Mouse (Mus musculus) stomach, embryonic 15.5 days (tissue): ENCODE data around the gene Cntn3. TPM values are rescaled to one million over a fixed set of nuclear protein-coding genes. Genes with fewer than 3 reads are reported as not detected.
A peak's percentile ranks its signal among the peaks of the same experiment; 100 is the strongest.

Source experiments
- ATAC-seq: fragments of 200-750 bp; cut with Nextera tagmentation; 2 replicates; pipeline ENCODE4 v1.8.0; 2017; ENCODE audit warnings: low read depth, moderate number of reproducible peaks, moderate TSS enrichment; ENCODE audit not compliant: insufficient read depth, low FRiP score
- H3K27ac ChIP-seq: fragments of 300-500 bp; sonication (generic); 2 replicates; pipeline ENCODE4 v1.5.1; 2015; ENCODE audit warnings: mild to moderate bottlenecking, inconsistent platforms
- H3K27me3 ChIP-seq: fragments of 300-500 bp; sonication (generic); replicated peaks from 2 replicates; pipeline ENCODE4 v1.6.1; 2015; ENCODE audit warnings: inconsistent platforms
- H3K36me3 ChIP-seq: fragments of 300-500 bp; sonication (generic); 2 replicates; pipeline ENCODE4 v1.6.1; 2015; ENCODE audit warnings: inconsistent platforms
- H3K4me1 ChIP-seq: fragments of 300-500 bp; sonication (generic); 2 replicates; pipeline ENCODE4 v1.6.1; 2015; ENCODE audit warnings: inconsistent platforms
- H3K4me2 ChIP-seq: fragments of 300-500 bp; sonication (generic); 2 replicates; pipeline ENCODE4 v1.6.1; 2015; ENCODE audit warnings: mild to moderate bottlenecking, inconsistent platforms
- H3K4me3 ChIP-seq: fragments of 300-500 bp; sonication (generic); replicated peaks from 2 replicates; pipeline ENCODE4 v1.5.1; 2015; ENCODE audit warnings: inconsistent platforms
- H3K9ac ChIP-seq: fragments of 300-500 bp; sonication (generic); 2 replicates; pipeline ENCODE4 v1.6.1; 2015; ENCODE audit warnings: inconsistent platforms
- H3K9me3 ChIP-seq: fragments of 300-500 bp; sonication (generic); 2 replicates; pipeline ENCODE4 v1.6.1; 2016; ENCODE audit warnings: inconsistent platforms
- WGBS: fragments of 180-500 bp; shearing (Covaris S2); methylation state at CpG from one replicate; pipeline ENCODE4 v1.1.7; 2015; 5-methylcytosine and 5-hydroxymethylcytosine counted together
- polyA plus RNA-seq: library from polyadenylated mRNA; unstranded; fragments of >200 nt; fragmentation: Nextera tagmentation; extraction: Ambion mirVana; gene quantifications from 2 replicates; pipeline ENCODE4 v1.2.1, GENCODE M21; 2015

Cntn3 gene
- polyA plus RNA-seq, 1 experiment from 2014 or later = 2.3 TPM

DNA sequence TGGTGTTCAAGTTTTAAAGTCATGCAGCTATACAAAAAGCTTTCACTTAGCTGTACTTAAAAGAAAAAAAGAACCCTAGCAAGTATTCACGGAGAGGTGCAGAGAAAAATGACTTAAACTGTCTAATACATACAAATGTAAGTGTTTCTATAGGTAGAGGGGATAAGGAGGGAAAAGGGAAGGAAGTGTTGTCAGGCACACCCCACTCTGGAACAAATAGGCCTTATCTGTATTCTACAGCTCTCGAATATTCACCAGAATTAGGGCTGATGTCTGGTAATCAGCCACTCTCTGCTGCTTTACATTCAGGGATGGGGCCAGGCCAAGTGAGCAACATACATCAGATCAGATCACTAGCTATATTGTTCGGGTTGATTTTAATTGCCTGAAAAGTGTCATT, 16.4 kb downstream of the Cntn3 start:
- no peak overlapping the region for H3K4me2 ChIP-seq
- no peaks in the 10 kb centered on the region for H3K27me3 ChIP-seq
- H3K36me3 ChIP-seq = no peaks in the 10 kb centered on the region
- peak; percentile 87 for ATAC-seq
- H3K9ac ChIP-seq = no peak overlapping the region
- H3K4me3 ChIP-seq = no peak overlapping the region
- H3K4me1 ChIP-seq = no peaks in the 10 kb centered on the region
- H3K9me3 ChIP-seq = no peaks in the 10 kb centered on the region
- 49% methylated on average over 3 of the region's 3 CpGs for WGBS
- no peak overlapping the region for H3K27ac ChIP-seq

DNA sequence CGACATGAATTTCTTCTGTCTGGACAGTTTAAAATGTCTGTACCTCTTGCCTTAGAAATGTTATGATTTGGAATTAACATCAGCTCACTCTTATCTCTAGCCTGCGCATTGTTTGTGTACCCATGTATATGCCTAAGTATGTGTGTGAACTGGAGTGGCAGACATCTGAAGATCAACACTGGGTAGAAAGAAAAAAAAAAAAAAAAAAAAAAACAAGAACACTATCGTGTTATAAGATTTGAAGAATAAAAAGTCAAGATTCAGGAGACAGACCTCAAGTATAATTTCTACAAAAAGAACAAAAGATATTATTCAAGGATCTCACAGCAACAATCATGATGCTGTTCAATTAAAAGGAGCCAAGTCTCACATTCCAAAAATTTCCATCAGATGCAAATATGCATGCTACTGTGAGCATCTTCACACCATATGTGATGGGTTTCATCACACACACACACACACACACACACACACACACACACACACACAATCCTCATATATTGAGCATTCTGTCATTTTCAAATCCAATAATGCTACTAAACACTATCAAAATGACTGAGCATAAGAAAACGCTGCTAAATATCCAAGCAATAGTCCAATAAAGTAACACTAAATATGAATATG, 17.0 kb downstream of the Cntn3 start:
- Histone ChIP-seq H3K4me1 (no peaks in the 10 kb centered on the region), H3K4me2 (no peak overlapping the region), H3K4me3 (no peak overlapping the region), H3K27ac (no peak overlapping the region), H3K27me3 (no peaks in the 10 kb centered on the region), H3K36me3 (no peaks in the 10 kb centered on the region), H3K9me3 (no peaks in the 10 kb centered on the region), H3K9ac (no peak overlapping the region)
- 72% methylated on average over 4 of the region's 4 CpGs for WGBS
- ATAC-seq = no peak

DNA sequence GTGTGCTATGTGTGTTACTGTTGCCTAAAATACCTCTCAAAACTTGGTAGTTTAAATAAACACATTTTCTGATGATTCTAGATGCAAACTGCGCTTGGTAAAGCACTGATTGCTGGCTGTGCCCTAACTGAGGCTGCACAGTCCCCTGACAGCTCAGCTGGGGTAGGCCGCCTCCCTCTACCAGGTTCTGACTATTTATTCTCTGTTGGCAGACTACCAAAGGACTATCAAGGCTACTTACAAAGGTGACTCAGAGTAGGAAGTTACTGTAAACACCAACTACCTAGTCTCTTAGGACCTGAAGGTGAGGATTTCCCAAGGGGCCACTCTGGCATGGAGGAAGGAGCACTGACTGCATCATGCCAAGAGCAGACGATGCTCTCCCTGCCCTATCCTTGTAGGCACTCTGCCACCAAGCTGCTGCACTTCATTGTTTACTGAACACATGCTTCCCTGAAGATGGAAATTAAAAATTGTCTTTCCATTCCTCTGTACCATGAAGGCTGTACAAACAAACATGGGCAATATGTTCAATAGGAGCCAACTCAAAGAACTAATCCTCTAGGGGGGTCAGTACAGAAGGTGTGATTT, 17.7 kb downstream of the Cntn3 start:
- 71% methylated on average over 3 of the region's 3 CpGs for WGBS
- Histone ChIP-seq H3K9me3 (no peaks in the 10 kb centered on the region), H3K4me2 (no peak overlapping the region), H3K9ac (no peak overlapping the region), H3K4me1 (no peaks in the 10 kb centered on the region), H3K4me3 (no peak overlapping the region), H3K27me3 (no peaks in the 10 kb centered on the region), H3K27ac (no peak overlapping the region), H3K36me3 (no peaks in the 10 kb centered on the region)
- no peak for ATAC-seq

DNA sequence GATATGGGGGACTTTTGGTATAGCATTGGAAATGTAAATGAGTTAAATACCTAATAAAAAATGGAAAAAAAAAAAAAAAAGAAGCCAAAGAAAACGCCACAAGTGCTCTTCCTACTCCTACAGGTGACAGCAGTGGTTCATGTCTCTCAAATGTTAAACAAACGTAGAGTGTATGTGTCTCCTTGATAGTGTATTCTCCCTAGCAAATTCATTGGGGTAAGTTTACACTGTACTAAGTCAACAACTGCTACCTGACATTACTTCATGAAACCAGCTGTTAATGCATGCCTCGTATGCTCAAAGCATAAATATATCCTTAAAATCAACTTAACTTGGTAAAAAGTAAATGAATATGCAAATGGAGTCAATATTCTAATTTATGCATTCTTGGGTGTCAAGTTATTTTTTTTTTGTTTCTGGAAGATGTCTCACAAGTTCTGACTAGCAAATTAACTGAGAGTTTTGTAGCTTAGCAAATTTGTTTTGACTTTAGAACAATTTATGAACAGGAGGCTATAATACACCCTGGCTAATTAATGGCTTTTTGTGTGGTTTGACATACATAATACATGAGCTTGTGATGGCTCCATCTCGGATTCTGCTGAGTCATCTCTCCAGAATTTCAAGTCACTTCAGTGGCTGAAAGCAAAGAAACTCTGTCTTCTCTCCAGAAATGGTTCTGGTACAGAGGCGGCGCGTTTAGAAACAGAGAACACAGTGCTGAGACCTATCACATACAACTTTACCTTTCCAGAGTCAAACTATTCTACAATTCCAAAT, 31.1 kb downstream of the Cntn3 start:
- H3K9ac ChIP-seq = no peak overlapping the region
- no peaks in the 10 kb centered on the region for H3K27me3 ChIP-seq
- H3K4me2 ChIP-seq = no peak overlapping the region
- ATAC-seq = no peak
- no peak overlapping the region for H3K27ac ChIP-seq
- H3K9me3 ChIP-seq = no peaks in the 10 kb centered on the region
- no peaks in the 10 kb centered on the region for H3K4me1 ChIP-seq
- no peaks in the 10 kb centered on the region for H3K36me3 ChIP-seq
- H3K4me3 ChIP-seq = no peak overlapping the region
- 75% methylated on average over 7 of the region's 7 CpGs for WGBS

DNA sequence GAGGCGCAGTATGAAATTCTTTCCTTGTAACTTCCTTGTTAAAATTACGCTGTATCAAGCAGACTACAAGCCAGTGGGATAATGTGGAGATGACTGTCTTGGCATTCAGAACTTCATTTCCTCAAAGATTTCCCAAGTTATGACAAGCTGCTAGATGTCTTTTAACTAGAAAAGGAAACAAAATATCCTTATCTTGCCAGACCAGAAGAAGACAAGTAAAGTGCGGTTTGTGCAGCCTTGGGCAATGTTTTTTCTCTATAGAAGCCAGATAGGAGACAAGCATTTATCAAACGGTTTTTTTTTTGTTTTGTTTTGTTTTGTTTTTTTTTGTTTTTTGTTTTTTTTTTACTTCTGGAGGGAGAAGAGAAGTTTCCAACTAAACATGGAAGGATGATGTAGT, 37.3 kb downstream of the Cntn3 start:
- Histone ChIP-seq H3K4me3 (no peak overlapping the region), H3K9me3 (no peaks in the 10 kb centered on the region), H3K4me1 (no peaks in the 10 kb centered on the region), H3K4me2 (no peak overlapping the region), H3K27me3 (no peaks in the 10 kb centered on the region), H3K9ac (no peak overlapping the region), H3K27ac (no peak overlapping the region), H3K36me3 (no peaks in the 10 kb centered on the region)
- WGBS = 74% methylated on average over 4 of the region's 4 CpGs
- no peak for ATAC-seq

DNA sequence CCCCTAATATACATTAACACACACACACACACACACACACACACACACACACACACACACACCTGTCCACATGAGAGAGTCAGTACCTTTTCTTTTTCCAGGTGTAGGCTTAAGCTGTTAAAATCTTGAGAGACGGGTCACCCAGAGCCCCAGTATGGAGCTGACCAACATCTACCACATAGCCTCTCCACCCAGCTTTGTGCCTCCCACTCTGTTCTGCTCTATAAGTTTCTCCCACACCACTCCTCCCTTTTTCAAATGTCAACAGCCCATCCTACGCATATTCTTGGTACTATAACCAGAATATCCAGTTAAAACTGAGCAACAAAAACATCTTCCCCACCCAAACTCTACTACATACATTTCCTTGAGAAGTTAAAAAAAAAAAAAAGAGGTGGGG, 49.9 kb downstream of the Cntn3 start:
- ATAC-seq = no peak

DNA sequence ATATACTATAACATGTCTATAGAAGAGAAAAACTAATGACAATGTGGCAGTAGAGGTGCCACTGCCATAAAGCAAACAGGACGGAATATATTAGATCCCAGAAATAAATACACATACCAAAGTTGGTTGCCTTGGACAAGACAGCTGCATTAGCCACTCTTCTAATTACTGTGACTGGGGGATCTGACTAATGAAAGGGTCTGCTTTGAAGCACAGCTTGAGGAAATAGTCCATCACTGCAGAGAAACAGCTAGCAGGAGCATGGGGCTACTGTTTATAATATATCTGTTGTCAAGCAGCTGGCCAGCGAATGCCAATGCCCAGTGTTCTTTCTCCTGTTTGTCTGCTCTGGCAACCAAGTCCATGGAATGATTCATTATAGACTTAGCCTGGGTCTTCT, 51.9 kb downstream of the Cntn3 start:
- H3K4me3 ChIP-seq = no peak overlapping the region
- H3K9ac ChIP-seq = no peak overlapping the region
- no peak overlapping the region for H3K27ac ChIP-seq
- H3K27me3 ChIP-seq = no peaks in the 10 kb centered on the region
- no peaks in the 10 kb centered on the region for H3K9me3 ChIP-seq
- 44% methylated on average over 2 of the region's 2 CpGs for WGBS
- no peak for ATAC-seq
- no peak overlapping the region for H3K4me2 ChIP-seq
- no peaks in the 10 kb centered on the region for H3K36me3 ChIP-seq
- H3K4me1 ChIP-seq = no peaks in the 10 kb centered on the region

More for the DNA sequence above, 49.9 kb downstream of the Cntn3 start:
- H3K4me1 ChIP-seq = no peaks in the 10 kb centered on the region
- no peak overlapping the region for H3K4me2 ChIP-seq
- H3K4me3 ChIP-seq = no peak overlapping the region
- no peak overlapping the region for H3K27ac ChIP-seq
- H3K36me3 ChIP-seq = no peaks in the 10 kb centered on the region
- H3K27me3 ChIP-seq = no peaks in the 10 kb centered on the region
- WGBS = 70% methylated on average over 2 of the region's 2 CpGs
- H3K9me3 ChIP-seq = no peaks in the 10 kb centered on the region
- H3K9ac ChIP-seq = no peak overlapping the region

DNA sequence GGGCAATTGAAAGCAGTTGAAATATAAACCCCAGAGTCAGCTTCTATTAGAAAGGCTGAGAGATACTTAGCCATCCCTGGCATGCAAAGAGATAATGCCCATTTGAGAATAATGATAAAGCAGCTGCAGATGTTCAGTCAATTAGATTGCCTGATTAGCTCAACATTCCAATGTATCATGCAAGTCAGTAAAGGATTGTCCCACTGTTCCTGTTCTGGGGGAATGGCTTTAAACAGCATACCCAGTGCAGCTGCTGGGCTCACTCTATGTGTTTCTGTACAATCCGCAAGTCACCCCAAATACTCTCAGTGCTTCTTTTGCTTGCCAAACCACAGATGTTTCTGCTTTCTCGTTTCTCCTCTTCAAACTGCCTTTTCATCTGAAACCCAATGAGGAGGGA, 57.7 kb downstream of the Cntn3 start:
- no peak overlapping the region for H3K4me3 ChIP-seq
- 80% methylated on average over 2 of the region's 2 CpGs for WGBS
- H3K36me3 ChIP-seq = no peaks in the 10 kb centered on the region
- no peak overlapping the region for H3K27ac ChIP-seq
- no peak overlapping the region for H3K4me2 ChIP-seq
- H3K9me3 ChIP-seq = no peaks in the 10 kb centered on the region
- H3K27me3 ChIP-seq = no peaks in the 10 kb centered on the region
- no peak for ATAC-seq
- no peak overlapping the region for H3K9ac ChIP-seq
- H3K4me1 ChIP-seq = no peaks in the 10 kb centered on the region

DNA sequence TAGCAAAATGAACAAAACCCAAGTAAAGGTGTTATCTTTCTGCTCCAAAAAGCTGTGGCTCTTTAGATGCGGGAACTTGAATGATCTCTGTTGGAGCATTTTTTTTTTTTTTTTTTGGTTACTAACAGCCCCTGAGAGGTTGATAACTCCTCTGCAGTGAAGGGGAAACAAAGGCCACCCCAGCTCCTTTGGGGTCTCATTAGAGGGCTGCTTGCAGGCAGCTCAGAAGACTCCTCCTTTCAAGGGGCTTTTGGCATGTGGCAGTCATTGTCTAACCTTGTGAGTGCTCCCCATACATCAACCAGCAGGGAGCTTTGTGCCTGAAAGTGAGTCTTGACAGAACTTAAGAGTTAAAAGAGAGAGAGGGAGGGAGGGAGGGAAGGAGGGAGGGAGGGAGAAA, 60.8 kb downstream of the Cntn3 start:
- no peaks in the 10 kb centered on the region for H3K9me3 ChIP-seq
- H3K4me1 ChIP-seq = no peaks in the 10 kb centered on the region
- 63% methylated on average over 1 of the region's 1 CpGs for WGBS
- no peaks in the 10 kb centered on the region for H3K27me3 ChIP-seq
- H3K4me3 ChIP-seq = no peak overlapping the region
- ATAC-seq = no peak
- H3K27ac ChIP-seq = no peak overlapping the region
- no peak overlapping the region for H3K9ac ChIP-seq
- H3K36me3 ChIP-seq = no peaks in the 10 kb centered on the region
- no peak overlapping the region for H3K4me2 ChIP-seq

DNA sequence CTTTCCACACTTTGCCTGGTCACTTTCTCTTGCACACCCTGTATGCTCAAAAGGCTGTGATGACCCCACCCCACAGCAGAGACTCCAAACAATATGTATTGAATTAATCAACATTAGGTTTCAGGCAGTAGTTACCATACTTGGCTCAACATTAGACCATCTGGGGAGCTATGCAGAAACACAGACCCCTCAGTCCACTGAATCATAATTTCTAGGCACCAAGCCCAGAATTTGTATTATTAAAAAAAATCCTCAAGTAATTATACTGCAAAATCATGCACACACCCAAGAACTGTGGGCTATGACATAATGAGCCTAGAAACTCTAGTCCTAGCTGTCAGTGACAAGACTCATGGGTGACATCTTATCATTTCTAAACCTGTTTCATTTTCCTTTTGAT, 87.4 kb downstream of the Cntn3 start:
- Histone ChIP-seq H3K36me3 (no peaks in the 10 kb centered on the region), H3K4me2 (no peak overlapping the region), H3K4me1 (no peaks in the 10 kb centered on the region), H3K27me3 (no peaks in the 10 kb centered on the region), H3K9me3 (no peaks in the 10 kb centered on the region), H3K4me3 (no peak overlapping the region), H3K27ac (no peak overlapping the region), H3K9ac (no peak overlapping the region)
- ATAC-seq = 0 out of 2 replicates have a peak, but pooled peaks have one; percentile 22

DNA sequence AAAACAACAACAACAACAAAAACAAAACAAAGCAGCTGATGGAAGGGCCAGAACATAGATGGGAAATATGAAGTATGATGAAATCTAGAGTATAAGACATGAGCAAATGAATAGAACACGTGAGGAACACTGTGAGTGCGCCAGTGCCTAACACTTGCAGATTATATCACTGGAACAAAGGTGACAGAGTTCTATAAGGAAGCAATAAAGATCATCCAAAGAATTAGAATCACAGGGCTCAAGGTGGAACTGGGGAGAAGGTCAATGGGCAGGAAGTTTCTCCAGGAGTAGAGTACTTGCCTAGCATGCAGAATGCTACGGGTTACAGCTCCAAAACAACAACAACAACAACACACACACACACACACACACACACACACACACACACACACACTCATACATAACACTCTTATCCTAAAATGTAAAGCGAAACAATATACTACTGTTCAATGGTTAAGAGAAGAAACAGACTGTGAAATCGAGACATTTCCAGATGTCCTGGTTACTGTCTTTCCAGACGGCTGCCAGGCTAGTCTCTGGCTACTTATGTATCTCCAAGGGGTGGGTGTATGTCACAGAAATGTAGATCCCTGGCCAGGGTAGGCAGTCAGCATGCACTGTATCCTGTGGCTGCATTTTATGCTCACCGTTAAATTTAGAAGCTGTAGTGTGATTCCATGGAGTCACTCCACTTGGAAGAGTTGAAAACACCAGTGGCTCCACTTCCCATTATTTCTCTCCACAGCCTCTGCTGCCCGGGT, 94.4 kb downstream of the Cntn3 start:
- H3K9me3 ChIP-seq = no peaks in the 10 kb centered on the region
- H3K27me3 ChIP-seq = no peaks in the 10 kb centered on the region
- no peak overlapping the region for H3K27ac ChIP-seq
- no peak for ATAC-seq
- no peak overlapping the region for H3K9ac ChIP-seq
- no peak overlapping the region for H3K4me2 ChIP-seq
- no peaks in the 10 kb centered on the region for H3K4me1 ChIP-seq
- H3K4me3 ChIP-seq = no peak overlapping the region
- no peaks in the 10 kb centered on the region for H3K36me3 ChIP-seq
- WGBS = 68% methylated on average over 8 of the region's 8 CpGs

DNA sequence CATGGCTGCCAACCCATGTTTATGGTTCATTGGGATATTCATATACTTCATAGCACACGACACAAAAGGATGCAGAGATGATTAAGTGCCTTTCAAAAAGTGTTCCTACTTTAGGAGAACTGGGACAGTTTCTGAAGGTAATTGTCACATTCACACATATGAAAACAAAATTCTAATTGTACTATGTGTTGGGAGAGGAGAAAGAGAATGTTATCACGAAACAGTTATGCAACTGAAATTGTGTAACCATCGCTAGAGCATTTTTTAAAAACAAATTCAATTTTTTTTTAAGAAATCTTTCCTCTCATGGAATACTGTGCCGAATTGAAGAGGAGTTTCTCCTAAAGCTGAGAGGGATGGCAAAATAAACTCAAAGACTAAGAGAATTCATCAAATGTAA, 134.5 kb downstream of the Cntn3 start:
- H3K27ac ChIP-seq = no peak overlapping the region
- WGBS = 76% methylated on average over 4 of the region's 4 CpGs
- H3K4me2 ChIP-seq = no peak overlapping the region
- no peak for ATAC-seq
- H3K9me3 ChIP-seq = no peaks in the 10 kb centered on the region
- H3K4me3 ChIP-seq = no peak overlapping the region
- H3K27me3 ChIP-seq = no peaks in the 10 kb centered on the region
- H3K36me3 ChIP-seq = no peaks in the 10 kb centered on the region
- no peak overlapping the region for H3K9ac ChIP-seq
- H3K4me1 ChIP-seq = no peaks in the 10 kb centered on the region
